Mouse (Mus musculus): Measurements from ENCODE around the gene Gm10295. TPM values are rescaled to one million over a fixed set of nuclear protein-coding genes. Genes with fewer than 3 reads are reported as not detected.

The Gm10295 gene
- polyA plus RNA-seq, 1 experiment from 2014 or later, result not detected

- Histone ChIP-seq H3K4me1 (ENCODE audit: control insufficient read depth, insufficient read depth, low read length) (no peaks in the 10 kb centered on the region), H3K27ac (ENCODE audit: low read length) (no peak overlapping the region), H3K36me3 (ENCODE audit: control insufficient read depth, insufficient read depth, low read length) (no peaks in the 10 kb centered on the region), H3K27me3 (ENCODE audit: control insufficient read depth, insufficient read depth, low read depth, low read length) (no peaks in the 10 kb centered on the region), H3K9ac (ENCODE audit: low read depth, low read length) (no peak overlapping the region), H3K9me3 (replicated peaks; ENCODE audit: control insufficient read depth, low read length, poor library complexity, severe bottlenecking) (no peaks in the 10 kb centered on the region), H3K4me3 (ENCODE audit: low read depth, low read length) (no peak overlapping the region), H3K4me2 (ENCODE audit: low read length) (no peak overlapping the region)
- WGBS, result 66% methylated on average over 8 of the region's 8 CpGs
- no peak for ATAC-seq
Measured at GRCm38 (mm10) chr7:71308051-71308450, 43.2 kb downstream of the Gm10295 start.

DNA sequence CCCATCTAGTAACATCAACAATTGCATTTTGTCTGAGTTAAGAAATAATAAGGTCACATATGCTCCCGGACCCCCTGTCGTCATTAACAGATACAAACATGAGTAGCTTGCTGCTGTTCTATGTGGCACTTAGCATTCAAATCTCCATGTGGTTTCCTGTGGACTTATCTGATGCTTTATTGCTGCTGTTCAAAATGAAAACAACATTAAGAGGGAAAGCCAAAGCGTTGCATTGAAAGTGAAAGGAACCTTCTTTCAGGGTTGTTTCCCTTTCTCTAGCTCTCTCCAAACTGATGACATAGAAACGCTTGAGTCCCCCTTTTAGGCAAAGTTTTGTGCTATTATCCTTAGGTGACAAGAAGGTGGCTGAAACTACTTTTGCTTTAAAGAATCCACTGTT lies 48.6 kb downstream of the Gm10295 start:
- no peak for ATAC-seq
- Histone ChIP-seq H3K27ac (ENCODE audit: low read length) (no peak overlapping the region), H3K9ac (ENCODE audit: low read depth, low read length) (no peak overlapping the region), H3K27me3 (ENCODE audit: control insufficient read depth, insufficient read depth, low read depth, low read length) (no peaks in the 10 kb centered on the region), H3K9me3 (replicated peaks; ENCODE audit: control insufficient read depth, low read length, poor library complexity, severe bottlenecking) (no peaks in the 10 kb centered on the region), H3K4me2 (ENCODE audit: low read length) (no peak overlapping the region), H3K36me3 (ENCODE audit: control insufficient read depth, insufficient read depth, low read length) (no peaks in the 10 kb centered on the region), H3K4me1 (ENCODE audit: control insufficient read depth, insufficient read depth, low read length) (no peaks in the 10 kb centered on the region), H3K4me3 (ENCODE audit: low read depth, low read length) (no peak overlapping the region)
- WGBS, result 73% methylated on average over 4 of the region's 4 CpGs
